Mouse (Mus musculus): ENCODE results near the gene Tgif2. TPM values are rescaled to one million over a fixed set of nuclear protein-coding genes. Genes with fewer than 3 reads are reported as not detected.

Tgif2 gene
- total and polyA plus RNA-seq, 3 experiments, result 16.9 to 43.3 TPM; not detected in 1

DNA sequence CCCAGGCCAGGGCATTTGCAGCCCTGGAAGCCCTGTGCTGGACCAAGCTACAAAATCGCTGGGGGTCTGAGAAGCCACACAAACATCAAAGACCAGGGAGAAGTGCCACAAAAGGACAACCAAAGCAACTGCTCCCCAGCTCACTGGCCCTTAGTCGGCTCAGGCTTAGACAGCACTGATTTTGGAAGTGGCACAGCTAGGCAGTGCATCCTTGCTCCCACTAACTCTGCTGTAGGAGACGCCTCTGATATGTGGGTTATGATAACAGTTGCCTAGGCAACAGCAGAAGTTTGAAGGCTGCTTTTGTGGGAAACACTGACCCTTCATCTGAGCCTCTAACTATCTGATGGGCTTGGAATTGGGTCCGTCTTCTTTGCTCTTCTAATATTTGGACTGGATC, 59.4 kb downstream of the Tgif2 start:
- TF ChIP-seq MYB (IDR thresholded peaks at IDR 0.05; ENCODE audit: low read depth, low read length) (no peak), NRF1 (IDR thresholded peaks at IDR 0.05; ENCODE audit: insufficient read depth, low read depth, low read length, poor library complexity, severe bottlenecking) (no peak), RAD21 (IDR thresholded peaks at IDR 0.05; ENCODE audit: low read depth, low read length) (no peak), MAFK (IDR thresholded peaks at IDR 0.05; ENCODE audit: borderline replicate concordance, low read depth, low read length) (no peak), POLR2AphosphoS5 (IDR thresholded peaks at IDR 0.05; ENCODE audit: borderline replicate concordance, low read depth, low read length) (no peak), E2F4 (IDR thresholded peaks at IDR 0.05; ENCODE audit: borderline replicate concordance, low read depth, low read length) (no peak), CHD1 (IDR thresholded peaks at IDR 0.05; ENCODE audit: low read depth, low read length) (no peak), POLR2AphosphoS2 (IDR thresholded peaks at IDR 0.05; ENCODE audit: low read length) (no peak), MYC (IDR thresholded peaks at IDR 0.05; ENCODE audit: low read depth, low read length) (no peak), SIN3A (IDR thresholded peaks at IDR 0.05; ENCODE audit: low read length) (no peak), POLR2A (IDR thresholded peaks at IDR 0.05; ENCODE audit: control insufficient read depth in 1 of 2, insufficient read depth in 1 of 2, low read depth in 1 of 2, low read length in 2 of 2, poor library complexity in 1 of 2) (no peak), UBTF (IDR thresholded peaks at IDR 0.05; ENCODE audit: borderline replicate concordance, insufficient read depth, low read depth, low read length) (no peak), CHD2 (IDR thresholded peaks at IDR 0.05; ENCODE audit: low read length) (no peak), MEF2A (IDR thresholded peaks at IDR 0.05; ENCODE audit: extremely low read depth, insufficient replicate concordance, low read depth, low read length, poor library complexity, severe bottlenecking) (no peak)
- no peak for DNase-seq (ENCODE audit: low read depth, low spot score)
- Histone ChIP-seq H3K4me1 (ENCODE audit: control insufficient read depth in 1 of 2, insufficient read depth in 2 of 2, low read length in 2 of 2) (peaks cover 0 to 8% of the 10 kb centered on the region in 2 experiments; a peak in 2 of 4 replicates), H3K9ac (ENCODE audit: control insufficient read depth, low read depth, low read length, poor library complexity, severe bottlenecking) (no peak overlapping the region), H3K79me2 (ENCODE audit: control insufficient read depth, insufficient read depth, low read length, poor library complexity) (no peaks in the 10 kb centered on the region), H3K27me3 (ENCODE audit: control insufficient read depth in 1 of 2, insufficient read depth in 2 of 2, low read length in 2 of 2) (peaks cover 0 to 1% of the 10 kb centered on the region in 2 experiments; a peak in 3 of 4 replicates), H3K4me3 (ENCODE audit: control insufficient read depth in 1 of 2, insufficient read depth in 1 of 2, low read depth in 2 of 2, low read length in 2 of 2) (no peak overlapping the region), H3K27ac (ENCODE audit: control insufficient read depth, low read depth, low read length) (no peak overlapping the region), H3K36me3 (ENCODE audit: control insufficient read depth in 1 of 2, insufficient read depth in 2 of 2, low read length in 2 of 2) (peaks cover 0 to 6% of the 10 kb centered on the region in 2 experiments; a peak in 2 of 4 replicates), H3K9me3 (replicated peaks; ENCODE audit: insufficient read depth, low read length) (no peaks in the 10 kb centered on the region)

DNA sequence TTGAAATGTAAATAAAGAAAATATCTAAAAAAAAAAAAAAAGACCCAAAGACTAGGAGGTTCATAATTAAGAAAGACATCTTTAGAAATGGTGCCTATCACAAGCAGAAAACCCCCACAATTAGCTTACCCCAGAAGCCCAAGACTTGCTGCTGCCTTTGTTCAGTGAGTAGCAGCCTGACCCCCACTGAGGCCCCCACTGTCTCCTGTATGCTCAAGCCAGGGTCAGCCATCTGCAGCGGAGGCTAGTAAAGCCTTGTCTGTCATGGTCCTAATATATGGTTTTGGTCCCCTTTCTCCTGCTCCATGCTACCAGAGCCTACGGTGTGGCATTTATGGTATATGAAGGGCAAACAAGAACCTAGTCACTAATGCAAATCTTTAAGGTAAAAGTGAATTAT, 61.5 kb downstream of the Tgif2 start:
- Histone ChIP-seq H3K27me3 (ENCODE audit: control insufficient read depth in 1 of 2, insufficient read depth in 2 of 2, low read length in 2 of 2) (peaks cover 0 to 1% of the 10 kb centered on the region in 2 experiments; a peak in 3 of 4 replicates), H3K27ac (ENCODE audit: control insufficient read depth, low read depth, low read length) (no peak overlapping the region), H3K79me2 (ENCODE audit: control insufficient read depth, insufficient read depth, low read length, poor library complexity) (no peaks in the 10 kb centered on the region), H3K36me3 (ENCODE audit: control insufficient read depth in 1 of 2, insufficient read depth in 2 of 2, low read length in 2 of 2) (no peaks in the 10 kb centered on the region), H3K4me1 (ENCODE audit: control insufficient read depth in 1 of 2, insufficient read depth in 2 of 2, low read length in 2 of 2) (no peaks in the 10 kb centered on the region; a peak in 1 of 4 replicates), H3K9me3 (replicated peaks; ENCODE audit: insufficient read depth, low read length) (no peaks in the 10 kb centered on the region), H3K4me3 (ENCODE audit: control insufficient read depth in 1 of 2, insufficient read depth in 1 of 2, low read depth in 2 of 2, low read length in 2 of 2) (no peak overlapping the region), H3K9ac (ENCODE audit: control insufficient read depth, low read depth, low read length, poor library complexity, severe bottlenecking) (no peak overlapping the region)
- TF ChIP-seq ETS1 (IDR thresholded peaks at IDR 0.05; ENCODE audit: low read depth, low read length), result no peak
- DNase-seq (ENCODE audit: low read depth, low spot score), result no peak
